Mouse (Mus musculus) heart, embryonic 12.5 days (tissue): ENCODE data around the gene Cklf. TPM values are rescaled to one million over a fixed set of nuclear protein-coding genes. Genes with fewer than 3 reads are reported as not detected.

Experiments
- ATAC-seq: fragments of 200-750 bp; cut with Nextera tagmentation; 2 replicates; pipeline ENCODE4 v1.8.0; 2017; ENCODE audit warnings: moderate TSS enrichment, moderate library complexity; ENCODE audit not compliant: insufficient number of reproducible peaks, low FRiP score
- H3K27ac ChIP-seq: fragments of 300-500 bp; sonication (generic); 2 replicates; pipeline ENCODE4 v1.5.1; 2016; ENCODE audit warnings: mild to moderate bottlenecking, moderate library complexity; ENCODE audit not compliant: poor library complexity, severe bottlenecking
- H3K27me3 ChIP-seq: fragments of 300-500 bp; sonication (generic); replicated peaks from 2 replicates; pipeline ENCODE4 v1.6.1; 2016; ENCODE audit warnings: mild to moderate bottlenecking, moderate library complexity
- H3K36me3 ChIP-seq: fragments of 300-500 bp; sonication (generic); 2 replicates; pipeline ENCODE4 v1.6.1; 2016; ENCODE audit warnings: mild to moderate bottlenecking, moderate library complexity
- H3K4me1 ChIP-seq: fragments of 300-500 bp; sonication (generic); replicated peaks from 2 replicates; pipeline ENCODE4 v1.6.1; 2016; ENCODE audit warnings: mild to moderate bottlenecking
- H3K4me2 ChIP-seq: fragments of 300-500 bp; sonication (generic); 2 replicates; pipeline ENCODE4 v1.6.1; 2016; ENCODE audit warnings: mild to moderate bottlenecking, moderate library complexity
- H3K4me3 ChIP-seq: fragments of 300-500 bp; sonication (generic); 2 replicates; pipeline ENCODE4 v1.5.1; 2016; ENCODE audit warnings: mild to moderate bottlenecking
- H3K9ac ChIP-seq: fragments of 300-500 bp; sonication (generic); 2 replicates; pipeline ENCODE4 v1.6.1; 2016; ENCODE audit warnings: mild to moderate bottlenecking, moderate library complexity
- H3K9me3 ChIP-seq: fragments of 300-500 bp; sonication (generic); replicated peaks from 2 replicates; pipeline ENCODE4 v1.6.1; 2016; ENCODE audit warnings: mild to moderate bottlenecking, moderate library complexity
- whole genome bisulfite sequencing: fragments of 180-500 bp; shearing (Covaris S2); methylation state at CpG from one replicate; pipeline ENCODE4 v1.1.7; 2016; 5-methylcytosine and 5-hydroxymethylcytosine counted together
- polyA plus RNA-seq: library from polyadenylated mRNA; unstranded; fragments of >200 nt; fragmentation: Nextera tagmentation; extraction: Ambion mirVana; gene quantifications from 2 replicates; pipeline ENCODE4 v1.2.1, GENCODE M21; 2016

Gene Cklf
- polyA plus RNA-seq, 1 experiment from 2014 or later = 30.5 TPM

DNA sequence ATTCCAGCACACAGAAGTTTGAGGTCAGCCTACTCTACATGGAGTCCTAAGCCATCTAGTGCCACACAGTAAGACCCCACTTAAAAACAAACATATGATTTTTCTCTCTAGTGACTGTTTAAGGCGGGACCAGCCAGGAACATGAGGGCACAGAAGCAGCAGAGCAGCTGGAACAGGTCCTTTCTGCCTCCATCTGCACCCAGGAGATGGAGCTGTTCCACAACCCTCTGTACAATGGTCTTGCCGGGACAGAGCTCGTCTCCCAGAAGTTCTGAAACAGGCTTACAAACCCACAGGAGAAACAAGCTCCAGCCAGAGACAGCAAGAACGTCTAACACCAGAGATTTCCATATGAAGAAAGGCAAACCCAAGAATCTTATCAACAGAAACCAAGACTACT is 62.6 kb downstream of the Cklf start:
- Histone ChIP-seq H3K4me1 (0 out of 2 replicates have a peak, but pooled peaks cover 2% of the 10 kb centered on the region), H3K4me2 (no peak overlapping the region), H3K27me3 (no peaks in the 10 kb centered on the region), H3K36me3 (no peaks in the 10 kb centered on the region), H3K9ac (no peak overlapping the region), H3K27ac (no peak overlapping the region), H3K9me3 (no peaks in the 10 kb centered on the region), H3K4me3 (no peak overlapping the region)
- WGBS = 50% methylated on average over 4 of the region's 4 CpGs
- no peak for ATAC-seq

Other genes starting within 250 kb of the Cklf start
- 47.6 and 51.6 TPM in 2 replicates for gene Cdh5, start 149.2 kb upstream of the Cklf start, polyA plus RNA-seq
- gene Bean1, start 80.4 kb upstream of the Cklf start, polyA plus RNA-seq = 0.27 and 0.28 TPM in 2 replicates
- gene Tk2, start 2.3 kb upstream of the Cklf start, polyA plus RNA-seq = 13.2 and 13.6 TPM in 2 replicates
- gene Cmtm2a, start 42.3 kb downstream of the Cklf start, polyA plus RNA-seq = not detected in 2 replicates
- gene Gm45711, start 59.2 kb downstream of the Cklf start, polyA plus RNA-seq = not detected in 2 replicates
- gene Cmtm1, start 59.3 kb downstream of the Cklf start, polyA plus RNA-seq = not detected in 2 replicates
- gene Gm11020, start 70.7 kb downstream of the Cklf start, polyA plus RNA-seq = not detected in 2 replicates
- not detected in 2 replicates for gene Cmtm2b, start 71.4 kb downstream of the Cklf start, polyA plus RNA-seq
- 107 and 112 TPM in 2 replicates for gene Cmtm3, start 88.5 kb downstream of the Cklf start, polyA plus RNA-seq
- 1.7 TPM in 2 replicates for gene Cmtm4, start 144.9 kb downstream of the Cklf start, polyA plus RNA-seq
- gene Dync1li2, start 192.2 kb downstream of the Cklf start, polyA plus RNA-seq = 69.1 and 76.8 TPM in 2 replicates